Mouse (Mus musculus) lung, adult 2 months (tissue): ENCODE data around the gene Aen.

Experiments
- CTCF ChIP-seq: fragments of 200-500 bp; IDR thresholded peaks from 2 replicates; pipeline ENCODE4 v1.5.1; 2011; ENCODE audit warnings: mild to moderate bottlenecking, low read length, control low read depth; ENCODE audit not compliant: insufficient read depth
- POLR2A ChIP-seq: fragments of 200-500 bp; IDR thresholded peaks from 2 replicates; pipeline ENCODE4 v1.6.1; 2011; ENCODE audit warnings: low read depth, mild to moderate bottlenecking, control low read depth, low read length, borderline replicate concordance; ENCODE audit errors: extremely low read depth

- TF ChIP-seq CTCF, result no peak
- no peak for TF ChIP-seq POLR2A
Observed at GRCm38 (mm10) chr7:78938957-78939602, 43.4 kb downstream of the Aen start.
